Mouse (Mus musculus) inflammation-experienced regulatory T-cells, adult 6 months (primary cell): Measurements from ENCODE around the gene Pprc1. TPM values are rescaled to one million over a fixed set of nuclear protein-coding genes. Genes with fewer than 3 reads are reported as not detected.

ENCODE experiments used
- ATAC-seq: one replicate; pipeline ENCODE4 v1.8.0; 2017
- polyA plus RNA-seq, 3 experiments: library from polyadenylated mRNA; unstranded; fragments of 100-300 nt; shearing (Covaris generic); gene quantifications; one replicate each; pipeline ENCODE4 v1.2.1; 2017

Pprc1 gene
- polyA plus RNA-seq, 3 experiments from 2014 or later = 10.4 to 20.5 (median 20.3) TPM

DNA sequence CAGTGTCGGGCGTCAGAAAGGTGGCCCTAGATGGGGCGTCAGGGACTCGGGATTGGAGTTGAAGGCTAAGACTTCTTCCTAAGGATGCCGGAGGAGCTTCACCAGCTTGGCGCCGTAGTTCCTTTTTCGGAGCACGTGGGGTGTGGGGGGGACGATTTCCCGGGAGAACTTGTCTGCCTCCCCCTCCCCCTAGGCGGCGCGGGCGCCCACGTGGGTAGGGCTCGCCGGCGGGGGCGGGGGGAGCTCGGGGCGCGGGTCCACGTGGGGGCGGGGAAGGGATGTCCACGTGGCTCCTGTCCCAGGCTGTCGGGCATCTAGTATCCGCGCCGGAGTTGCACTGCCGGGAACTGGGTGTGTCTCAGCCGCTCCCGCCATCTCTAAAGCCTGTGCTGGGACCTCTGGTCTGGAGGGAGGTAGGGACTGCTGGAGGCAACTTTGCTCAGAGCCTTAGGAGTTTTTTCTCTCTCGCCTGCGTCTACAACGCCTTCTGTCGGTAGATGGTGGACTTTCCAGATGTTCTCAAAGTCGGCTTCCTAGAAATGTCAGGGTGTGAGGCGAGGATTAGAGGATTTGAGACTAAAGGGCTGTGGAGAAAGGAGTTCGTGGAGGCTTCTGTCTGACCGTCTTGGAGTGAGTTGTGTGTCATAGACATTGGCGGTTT is 12.4 kb downstream of the Pprc1 start:
- ATAC-seq = no peak

GRCm38 (mm10) chr19:46058466-46058865 is 13.8 kb downstream of the Pprc1 start:
- no peak for ATAC-seq

DNA sequence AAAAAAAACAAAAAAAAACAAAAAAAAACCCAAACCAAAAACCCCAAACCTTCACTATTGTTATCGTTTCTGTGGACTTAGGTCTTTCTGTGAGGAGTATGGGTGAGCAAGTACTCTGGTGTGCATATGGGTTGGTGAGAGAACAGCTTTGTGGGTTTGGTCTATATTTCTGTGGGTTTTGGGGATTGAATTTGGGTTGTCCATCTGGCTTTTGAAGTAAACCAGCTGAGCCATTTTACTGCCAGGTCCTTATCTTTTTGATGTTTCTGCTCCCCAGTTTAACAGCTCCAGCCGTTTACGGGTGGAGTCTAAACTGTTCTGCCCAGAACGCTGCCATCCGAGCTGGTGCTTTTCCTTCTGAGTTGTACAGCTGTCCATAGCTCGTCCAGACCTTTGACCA is 16.2 kb downstream of the Pprc1 start:
- ATAC-seq = no peak

DNA sequence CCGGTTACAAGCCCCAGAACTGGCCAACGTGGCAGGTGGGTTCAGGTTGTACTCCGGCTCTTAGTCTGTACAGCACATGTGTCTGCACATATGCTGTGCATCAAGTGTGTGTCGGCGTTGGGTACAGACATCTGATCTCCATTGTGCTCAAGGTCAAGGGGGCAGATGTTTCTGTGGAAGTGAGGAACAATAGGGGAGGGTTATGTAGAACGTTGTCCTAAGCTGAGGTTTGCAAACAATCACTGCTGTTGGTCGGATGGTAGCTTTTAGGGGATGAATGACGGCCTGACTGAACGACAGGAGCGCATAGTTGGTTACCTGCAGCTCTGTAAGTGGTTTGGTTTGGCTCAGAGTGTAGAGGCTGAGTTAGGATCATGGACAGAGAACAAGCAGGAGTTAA is 23.4 kb downstream of the Pprc1 start:
- ATAC-seq = no peak

GRCm38 (mm10) chr19:46073285-46073684 is 28.6 kb downstream of the Pprc1 start:
- no peak for ATAC-seq

DNA sequence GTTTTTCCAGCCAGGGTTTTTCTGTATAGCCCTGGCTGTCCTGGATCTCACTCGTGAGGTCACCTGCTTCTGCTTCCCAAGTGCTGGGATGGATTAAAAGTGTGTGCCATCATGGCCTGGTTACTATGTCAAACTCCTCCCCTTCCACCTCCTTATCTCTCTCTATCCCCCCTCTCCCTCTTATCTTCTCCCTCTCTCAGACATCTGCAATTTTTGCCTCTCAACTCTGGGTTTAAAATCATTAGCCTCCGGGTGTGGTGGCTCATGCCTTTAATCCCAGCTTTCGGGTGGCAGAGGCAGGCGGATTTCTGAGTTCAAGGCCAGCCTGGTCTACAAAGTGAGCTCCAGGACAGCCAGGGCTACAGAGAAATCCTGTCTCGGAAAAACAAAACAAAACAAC is 29.6 kb downstream of the Pprc1 start:
- ATAC-seq = no peak

GRCm38 (mm10) chr19:46075616-46076607 is 31.2 kb downstream of the Pprc1 start, which contains the start of gene Nolc1:
Gene Nolc1, plus strand, starts transcription at chr19:46075863.
- peak; percentile 96 for ATAC-seq

DNA sequence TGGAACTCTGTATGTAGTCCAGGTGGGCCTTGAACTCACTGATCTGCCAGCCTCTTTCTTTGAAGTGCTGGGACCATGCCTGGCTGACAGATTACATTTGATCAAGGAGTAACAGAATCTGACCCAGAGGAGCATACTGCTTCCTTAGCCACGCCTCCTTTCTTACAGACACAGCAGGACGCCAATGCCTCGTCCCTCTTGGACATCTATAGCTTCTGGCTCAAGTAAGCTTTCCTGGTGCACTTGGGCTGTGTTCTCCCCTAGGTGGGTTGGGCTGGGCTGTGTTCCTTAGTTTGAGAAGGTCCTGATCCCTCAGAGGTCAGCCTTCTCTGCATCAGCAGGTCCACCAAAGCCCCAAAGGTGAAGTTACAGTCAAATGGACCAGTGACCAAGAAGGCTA is 33.8 kb downstream of the Pprc1 start:
- no peak for ATAC-seq

GRCm38 (mm10) chr19:46085185-46085584 is 40.5 kb downstream of the Pprc1 start:
- no peak for ATAC-seq

GRCm38 (mm10) chr19:46086337-46086736 is 41.7 kb downstream of the Pprc1 start:
- ATAC-seq = no peak

- ATAC-seq = no peak
Measured at GRCm38 (mm10) chr19:46087871-46088270, 43.2 kb downstream of the Pprc1 start.

DNA sequence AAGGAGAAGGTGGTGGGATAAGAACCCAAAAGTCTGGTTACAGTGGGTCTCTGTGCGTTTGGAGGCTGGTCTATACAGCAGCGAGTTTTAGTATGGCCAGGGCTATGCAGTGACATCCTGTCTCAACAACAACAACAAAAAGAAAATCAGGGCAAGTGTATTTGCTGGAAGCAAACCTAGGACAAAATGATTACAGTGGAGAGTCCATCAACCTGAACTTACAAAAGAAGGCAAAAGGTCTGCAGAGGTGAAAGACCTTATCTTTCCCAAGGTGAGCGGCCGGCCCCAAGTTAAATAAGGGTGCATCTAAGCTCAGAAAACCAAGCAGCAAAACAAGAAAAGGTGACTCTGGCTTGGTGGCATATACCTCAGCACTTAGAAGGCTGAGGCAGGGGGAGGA is 47.0 kb downstream of the Pprc1 start:
- ATAC-seq = no peak

DNA sequence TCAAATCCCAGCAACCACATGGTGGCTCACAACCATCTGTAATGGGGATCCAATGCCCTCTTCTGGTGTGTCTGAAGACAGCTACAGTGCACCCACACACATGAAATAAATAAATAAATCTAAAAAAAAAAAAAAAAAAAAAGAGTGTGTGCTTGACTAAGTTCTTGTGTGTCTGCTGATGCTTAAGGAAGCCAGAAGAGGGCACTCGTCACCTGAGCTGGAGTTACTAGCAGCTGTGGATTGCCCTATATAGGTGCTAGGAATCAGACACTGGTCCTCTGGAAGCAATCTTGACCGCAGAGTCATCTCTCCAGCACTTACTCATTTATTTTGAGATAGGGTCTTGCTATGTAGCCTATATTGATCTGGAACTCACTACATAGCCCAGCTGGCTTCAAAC is 49.5 kb downstream of the Pprc1 start:
- ATAC-seq = no peak

- ATAC-seq = no peak
Measured at GRCm38 (mm10) chr19:46095291-46095690, 50.6 kb downstream of the Pprc1 start.

DNA sequence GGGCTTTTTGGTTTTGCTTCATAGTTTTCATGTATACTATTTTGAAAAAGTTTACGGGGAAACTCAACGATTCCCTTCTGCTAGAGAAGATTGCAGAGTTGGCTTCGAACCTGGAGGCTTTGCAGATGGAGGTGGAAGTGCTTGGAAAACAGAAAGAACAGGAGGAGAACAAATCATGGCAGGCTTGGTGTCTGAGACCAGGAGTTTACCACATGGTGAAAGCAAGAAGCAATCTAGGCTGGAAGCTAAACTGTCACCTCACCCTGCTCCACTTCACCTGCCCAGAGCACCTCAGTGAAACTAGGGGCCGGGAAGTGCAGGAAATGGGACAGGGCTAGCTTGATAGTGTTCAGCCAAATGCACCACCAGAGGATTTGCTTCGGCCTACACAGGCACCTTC is 51.7 kb downstream of the Pprc1 start:
- no peak for ATAC-seq

- ATAC-seq = no peak
Measured at GRCm38 (mm10) chr19:46099561-46099960, 54.9 kb downstream of the Pprc1 start.

DNA sequence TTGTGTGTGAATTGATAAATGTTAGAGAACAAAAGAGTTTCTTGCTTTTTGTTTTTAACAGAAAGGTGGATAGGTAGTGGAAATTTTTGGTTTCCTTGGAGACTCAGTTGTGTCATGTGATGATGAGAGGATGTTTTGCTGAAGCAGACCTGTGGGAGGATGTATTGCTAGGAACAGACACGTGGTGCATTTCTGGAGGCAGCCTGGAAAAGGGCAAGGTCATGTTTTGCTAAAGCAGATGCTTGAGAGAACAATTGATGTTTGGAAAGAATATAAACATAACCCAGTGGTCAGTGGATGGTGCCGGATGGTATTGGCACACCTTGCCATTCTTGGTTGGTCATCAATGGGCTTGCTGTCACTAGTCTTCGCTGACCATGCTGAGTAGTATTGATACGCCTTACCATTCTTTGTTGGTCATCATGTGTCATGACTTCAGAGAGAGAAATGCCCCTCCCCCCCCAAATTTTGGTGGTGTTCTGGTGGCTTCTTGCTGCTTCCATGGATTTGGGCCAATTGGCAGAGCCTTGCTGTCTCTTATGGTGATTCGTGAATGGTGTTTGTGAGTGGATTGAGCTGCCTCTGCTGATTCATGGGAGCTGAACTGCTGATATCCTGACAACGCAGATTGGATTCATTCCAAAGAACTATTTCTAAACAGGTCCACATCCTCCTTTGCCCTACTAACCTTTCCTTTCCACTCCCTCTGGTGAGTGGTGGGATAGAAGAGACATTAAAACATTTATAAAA is 58.9 kb downstream of the Pprc1 start:
- no peak for ATAC-seq

DNA sequence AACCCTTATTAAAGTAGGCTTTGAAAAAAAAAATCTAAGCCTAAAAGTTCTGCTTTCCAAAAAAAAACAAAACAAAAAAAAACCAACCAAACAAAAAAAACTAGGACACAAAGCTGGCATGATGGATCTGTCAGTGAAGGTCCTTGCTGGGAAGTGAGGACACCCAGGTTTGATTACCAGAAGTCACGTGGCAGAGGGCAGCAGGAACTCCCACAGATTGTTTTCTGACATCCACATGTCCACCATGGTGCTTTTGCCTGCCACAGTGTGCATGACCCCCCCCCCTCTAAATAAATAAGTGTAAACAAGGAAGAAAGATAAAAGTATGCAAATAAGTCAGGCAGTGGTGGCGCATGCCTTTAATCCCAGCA is 59.5 kb downstream of the Pprc1 start:
- no peak for ATAC-seq

- no peak for ATAC-seq
Measured at GRCm38 (mm10) chr19:46110214-46110613, 65.5 kb downstream of the Pprc1 start.

DNA sequence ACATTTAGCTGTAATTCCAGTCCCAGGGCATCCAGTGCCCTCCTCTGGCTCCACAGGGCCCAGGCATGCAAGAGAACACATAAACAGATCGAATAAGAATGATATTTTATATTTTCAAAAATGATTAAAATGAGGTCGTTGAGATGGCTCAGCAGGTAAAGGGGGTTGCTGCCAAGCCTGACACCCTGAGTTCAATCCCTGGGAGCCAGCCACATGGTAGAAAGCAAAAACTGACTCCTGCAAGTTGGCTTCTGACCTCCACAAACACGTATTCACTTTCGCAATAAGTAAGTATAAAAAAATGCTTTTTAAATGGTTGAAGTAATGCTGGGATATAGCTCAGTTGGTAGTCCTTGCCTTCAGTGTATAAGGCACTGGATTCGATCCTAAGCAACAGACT is 66.1 kb downstream of the Pprc1 start:
- ATAC-seq = no peak

GRCm38 (mm10) chr19:46114617-46115016 is 69.9 kb downstream of the Pprc1 start:
- no peak for ATAC-seq

- no peak for ATAC-seq
Measured at GRCm38 (mm10) chr19:46119458-46119857, 74.8 kb downstream of the Pprc1 start.

DNA sequence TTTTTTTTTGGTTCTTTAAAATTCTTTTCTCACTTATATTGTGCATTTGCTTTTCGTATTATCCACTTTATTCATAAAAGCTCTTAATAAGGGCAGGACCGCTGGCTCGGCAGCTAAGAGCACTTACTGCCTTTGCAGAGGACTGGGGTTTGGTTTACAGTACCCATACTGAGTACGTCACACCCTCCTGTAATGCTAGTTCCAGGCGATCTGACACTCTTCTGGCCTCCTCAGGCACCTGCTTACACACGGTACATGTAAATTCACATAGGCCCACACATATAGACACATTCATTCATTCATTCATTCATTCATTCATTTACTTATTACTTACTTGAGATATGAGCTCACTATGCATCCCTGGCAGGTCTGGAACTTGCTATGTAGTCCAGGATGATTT is 76.2 kb downstream of the Pprc1 start:
- ATAC-seq = no peak
